Mouse (Mus musculus): ENCODE measurements around the gene Gm49325. TPM values are rescaled to one million over a fixed set of nuclear protein-coding genes. Genes with fewer than 3 reads are reported as not detected.

The Gm49325 gene
- polyA plus RNA-seq, 1 experiment: not detected

DNA sequence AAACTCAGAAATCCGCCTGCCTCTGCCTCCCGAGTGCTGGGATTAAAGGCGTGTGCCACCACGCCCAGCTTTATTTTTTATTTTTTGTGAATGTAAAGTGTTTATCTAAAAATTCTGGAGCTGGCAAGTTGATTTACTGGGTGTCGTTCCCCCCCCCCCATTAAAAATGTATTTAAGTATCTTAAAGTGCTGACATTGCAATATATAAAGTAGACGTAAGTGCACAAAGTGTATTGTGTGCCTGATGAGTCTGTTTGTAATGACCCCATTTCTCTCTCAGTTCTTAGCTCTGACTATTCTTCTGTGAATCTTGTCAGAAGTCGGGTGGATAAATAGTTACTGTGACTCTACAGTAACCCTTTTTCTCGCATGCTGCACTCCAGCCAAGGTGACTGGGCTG lies 9.7 kb downstream of the Gm49325 start:
- H3K4me1 ChIP-seq (ENCODE audit: control insufficient read depth, insufficient read depth, insufficient read length, low read length): peaks cover 8% of the 10 kb centered on the region
- H3K27ac ChIP-seq (ENCODE audit: insufficient read depth, low read depth, low read length): no peak overlapping the region
- H3K36me3 ChIP-seq (ENCODE audit: control insufficient read depth, insufficient read depth, low read length): peaks cover 45% of the 10 kb centered on the region
- TF ChIP-seq POLR2A (IDR thresholded peaks at IDR 0.05; ENCODE audit: low read depth, low read length): no peak
- no peak for TF ChIP-seq CTCF (IDR thresholded peaks at IDR 0.05; ENCODE audit: extremely low read depth, insufficient read length, insufficient replicate concordance, low read depth, low read length)
- H3K4me3 ChIP-seq (ENCODE audit: low read depth, low read length): no peak overlapping the region
- 91% methylated on average over 8 of the region's 8 CpGs for WGBS
- no peaks in the 10 kb centered on the region for H3K27me3 ChIP-seq (ENCODE audit: control insufficient read depth, insufficient read depth, low read length)

DNA sequence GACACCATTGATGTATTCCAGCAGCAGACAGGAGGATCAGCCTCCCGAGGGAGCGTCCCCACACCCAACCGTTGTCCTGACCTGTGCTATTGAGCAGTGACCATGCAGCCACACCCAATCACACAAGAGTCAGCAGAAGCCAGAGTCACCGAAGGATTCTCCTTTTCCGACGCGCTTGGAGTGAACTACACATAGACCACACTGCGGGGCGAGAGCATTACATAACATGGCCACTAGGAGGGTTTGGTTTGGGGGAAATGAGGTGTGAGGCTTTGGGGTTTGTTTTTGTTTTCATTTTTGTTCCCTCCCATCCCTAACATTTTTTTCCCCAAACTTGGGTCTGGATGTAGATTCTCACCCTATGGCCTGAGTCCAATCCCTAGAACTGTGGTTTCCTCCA lies 10.2 kb downstream of the Gm49325 start:
- Histone ChIP-seq H3K27ac (ENCODE audit: insufficient read depth, low read depth, low read length) (no peak overlapping the region), H3K4me1 (ENCODE audit: control insufficient read depth, insufficient read depth, insufficient read length, low read length) (peaks cover 8% of the 10 kb centered on the region), H3K36me3 (ENCODE audit: control insufficient read depth, insufficient read depth, low read length) (peaks cover 40% of the 10 kb centered on the region), H3K27me3 (ENCODE audit: control insufficient read depth, insufficient read depth, low read length) (no peaks in the 10 kb centered on the region), H3K4me3 (ENCODE audit: low read depth, low read length) (no peak overlapping the region)
- TF ChIP-seq POLR2A (IDR thresholded peaks at IDR 0.05; ENCODE audit: low read depth, low read length) (no peak), CTCF (IDR thresholded peaks at IDR 0.05; ENCODE audit: extremely low read depth, insufficient read length, insufficient replicate concordance, low read depth, low read length) (no peak)
- WGBS: 92% methylated on average over 9 of the region's 9 CpGs

DNA sequence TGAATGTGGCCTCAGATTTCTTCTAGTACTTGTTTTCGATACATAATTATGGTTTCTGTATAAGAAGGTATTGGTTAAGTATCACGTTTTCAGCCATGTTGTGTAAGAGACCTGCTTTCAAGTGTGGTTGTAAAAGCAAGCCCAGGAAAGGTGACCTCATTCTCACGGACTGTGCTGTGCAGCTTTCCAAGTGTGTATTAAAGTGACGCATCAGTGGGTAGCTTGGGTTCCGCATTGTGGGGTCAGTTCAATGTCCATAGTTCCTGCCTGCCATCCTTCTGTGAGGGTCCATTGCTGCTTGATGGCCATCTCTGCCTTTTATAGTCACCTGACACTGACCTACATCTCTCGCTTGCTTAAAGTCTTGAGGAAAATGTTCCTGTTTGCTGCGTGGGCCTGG lies 10.9 kb downstream of the Gm49325 start:
- Histone ChIP-seq H3K4me3 (ENCODE audit: low read depth, low read length) (no peak overlapping the region), H3K36me3 (ENCODE audit: control insufficient read depth, insufficient read depth, low read length) (peaks cover 35% of the 10 kb centered on the region), H3K4me1 (ENCODE audit: control insufficient read depth, insufficient read depth, insufficient read length, low read length) (peaks cover 13% of the 10 kb centered on the region), H3K27ac (ENCODE audit: insufficient read depth, low read depth, low read length) (no peak overlapping the region), H3K27me3 (ENCODE audit: control insufficient read depth, insufficient read depth, low read length) (no peaks in the 10 kb centered on the region)
- TF ChIP-seq POLR2A (IDR thresholded peaks at IDR 0.05; ENCODE audit: low read depth, low read length) (no peak), CTCF (IDR thresholded peaks at IDR 0.05; ENCODE audit: extremely low read depth, insufficient read length, insufficient replicate concordance, low read depth, low read length) (no peak)
- WGBS: 87% methylated on average over 7 of the region's 7 CpGs

- Histone ChIP-seq H3K4me1 (ENCODE audit: control insufficient read depth, insufficient read depth, insufficient read length, low read length) (peaks cover 17% of the 10 kb centered on the region; the same call in 1 of the 2 replicates), H3K36me3 (ENCODE audit: control insufficient read depth, insufficient read depth, low read length) (peaks cover 14% of the 10 kb centered on the region), H3K27me3 (ENCODE audit: control insufficient read depth, insufficient read depth, low read length) (no peaks in the 10 kb centered on the region), H3K27ac (ENCODE audit: insufficient read depth, low read depth, low read length) (peak overlapping the region; percentile 95), H3K4me3 (ENCODE audit: low read depth, low read length) (peak overlapping the region; percentile 84)
- 64% methylated on average over 8 of the region's 8 CpGs for WGBS
- no peak for TF ChIP-seq CTCF (IDR thresholded peaks at IDR 0.05; ENCODE audit: extremely low read depth, insufficient read length, insufficient replicate concordance, low read depth, low read length)
- TF ChIP-seq POLR2A (IDR thresholded peaks at IDR 0.05; ENCODE audit: low read depth, low read length): no peak
These were observed 15.5 kb downstream of the Gm49325 start for GRCm38 (mm10) chr10:77621546-77621945.

DNA sequence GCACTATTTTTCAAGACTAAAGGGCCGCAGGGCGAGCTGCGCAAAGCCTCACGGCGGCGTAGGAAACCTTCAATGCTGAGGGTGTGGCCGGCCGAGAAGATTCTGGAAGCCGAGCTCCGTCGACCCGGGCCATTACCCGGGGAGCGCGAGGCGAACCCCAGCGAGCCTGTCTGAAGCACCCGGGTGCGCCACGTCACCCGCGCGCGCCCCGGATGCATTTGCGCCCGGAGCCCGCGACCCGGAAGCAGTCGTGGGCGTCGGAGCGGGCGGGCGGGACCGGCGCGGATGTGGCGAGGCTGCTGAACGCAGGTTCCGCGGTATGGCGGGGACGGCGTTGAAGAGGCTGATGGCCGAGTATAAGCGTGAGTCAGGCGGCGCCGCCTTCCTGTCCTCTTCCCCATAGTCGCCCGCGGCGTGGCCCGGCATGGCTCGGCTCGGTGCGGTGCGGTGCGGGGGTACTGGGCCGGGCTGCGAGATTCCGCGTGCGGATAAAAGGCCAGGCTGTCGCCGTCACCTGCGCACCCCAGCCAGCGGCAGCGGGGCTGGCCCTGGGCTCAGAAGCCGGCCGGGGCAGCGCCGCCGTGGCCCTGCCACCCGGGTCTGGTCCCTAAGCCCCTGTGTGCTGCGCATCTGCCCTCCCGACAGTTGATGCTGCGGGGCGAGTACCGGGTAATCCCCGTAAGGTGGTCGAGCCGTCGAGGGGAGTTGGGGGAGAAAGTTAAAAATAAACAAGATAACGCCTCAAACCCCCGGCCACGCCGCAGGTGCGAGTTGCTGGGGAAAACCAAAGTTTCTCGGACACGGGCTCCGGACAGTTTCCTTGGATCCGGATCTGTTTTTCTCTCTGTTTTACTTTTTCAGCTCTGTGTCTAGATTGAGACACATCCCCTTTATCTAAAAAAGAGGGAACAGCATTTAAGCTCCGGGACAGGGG lies 16.3 kb downstream of the Gm49325 start, which contains the start of gene Ube2g2:
Gene Ube2g2 (plus strand): TSS at position 221 of the 934 bp plus-strand sequence.
- under 1% methylated on average over 96 of the region's 96 CpGs for WGBS
- Histone ChIP-seq H3K27me3 (ENCODE audit: control insufficient read depth, insufficient read depth, low read length) (no peaks in the 10 kb centered on the region), H3K4me3 (ENCODE audit: low read depth, low read length) (peak within 1 kb of the TSS; percentile 84), H3K36me3 (ENCODE audit: control insufficient read depth, insufficient read depth, low read length) (peaks cover 9% of the 10 kb centered on the region; the same call in 1 of the 2 replicates), H3K27ac (ENCODE audit: insufficient read depth, low read depth, low read length) (peak within 1 kb of the TSS; percentile 95), H3K4me1 (ENCODE audit: control insufficient read depth, insufficient read depth, insufficient read length, low read length) (peaks cover 17% of the 10 kb centered on the region; the same call in 1 of the 2 replicates)
- TF ChIP-seq POLR2A (IDR thresholded peaks at IDR 0.05; ENCODE audit: low read depth, low read length) (0 out of 2 replicates have a peak, but pooled peaks have one; percentile 57), CTCF (IDR thresholded peaks at IDR 0.05; ENCODE audit: extremely low read depth, insufficient read length, insufficient replicate concordance, low read depth, low read length) (no peak)

DNA sequence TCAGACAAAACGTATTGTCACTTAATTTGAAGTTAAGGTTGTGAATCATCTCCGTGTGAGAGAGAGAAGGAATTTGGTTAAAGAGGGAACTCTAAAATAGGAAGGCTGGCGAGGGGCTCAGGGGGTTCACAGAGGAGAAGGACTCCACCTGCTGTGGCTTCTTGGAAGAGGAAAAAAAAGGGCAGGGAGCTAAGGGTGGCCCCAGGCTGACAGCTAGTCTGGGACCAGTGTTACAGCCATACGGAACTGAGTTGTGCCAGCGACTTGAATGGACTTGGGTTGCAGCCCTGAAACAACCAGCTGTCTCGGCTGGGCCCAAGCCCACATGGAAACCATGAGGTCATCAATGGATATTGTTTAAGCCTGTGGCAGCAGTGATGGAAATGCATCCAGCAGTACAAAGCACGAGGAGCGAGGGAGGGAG lies 17.1 kb downstream of the Gm49325 start:
- Histone ChIP-seq H3K27ac (ENCODE audit: insufficient read depth, low read depth, low read length) (peak overlapping the region; percentile 37), H3K27me3 (ENCODE audit: control insufficient read depth, insufficient read depth, low read length) (no peaks in the 10 kb centered on the region), H3K36me3 (ENCODE audit: control insufficient read depth, insufficient read depth, low read length) (0 out of 2 replicates have a peak, but pooled peaks cover 3% of the 10 kb centered on the region), H3K4me3 (ENCODE audit: low read depth, low read length) (peak overlapping the region; percentile 56), H3K4me1 (ENCODE audit: control insufficient read depth, insufficient read depth, insufficient read length, low read length) (peaks cover 17% of the 10 kb centered on the region; the same call in 1 of the 2 replicates)
- 8% methylated on average over 8 of the region's 8 CpGs for WGBS
- peak; percentile 11; the same call in 1 of the 2 replicates for TF ChIP-seq CTCF (IDR thresholded peaks at IDR 0.05; ENCODE audit: extremely low read depth, insufficient read length, insufficient replicate concordance, low read depth, low read length)
- 0 out of 2 replicates have a peak, but pooled peaks have one; percentile 25 for TF ChIP-seq POLR2A (IDR thresholded peaks at IDR 0.05; ENCODE audit: low read depth, low read length)

Measured in small intestine, adult 2 months (tissue).